Mouse (Mus musculus): ENCODE measurements around the gene Ltb.

GRCm38 (mm10) chr17:35193881-35194843 is at the start of gene Ltb:
- TF ChIP-seq GATA1 (IDR thresholded peaks at IDR 0.05; ENCODE audit: borderline replicate concordance, low read length) (no peak), CTCF (IDR thresholded peaks at IDR 0.05; ENCODE audit: low read depth, low read length) (no peak)
